Mouse (Mus musculus) liver, embryonic 11.5 days (tissue): Measurements from ENCODE around the gene Ino80b. TPM values are rescaled to one million over a fixed set of nuclear protein-coding genes. Genes with fewer than 3 reads are reported as not detected.

Experiments
- ATAC-seq: fragments of 200-750 bp; cut with Nextera tagmentation; replicated peaks from 2 replicates; pipeline ENCODE4 v1.8.0; 2017; ENCODE audit warnings: moderate number of reproducible peaks, mild to moderate bottlenecking, moderate TSS enrichment, moderate library complexity; ENCODE audit not compliant: low FRiP score
- DNase-seq: peaks from one replicate; pipeline ENCODE4 v3.0.0-alpha.2; 2017; ENCODE audit warnings: low spot score
- H3K27ac ChIP-seq: fragments of 300-500 bp; sonication (generic); 2 replicates; pipeline ENCODE4 v1.5.1; 2014; ENCODE audit warnings: mild to moderate bottlenecking, low read depth, low read length, control low read depth
- H3K27me3 ChIP-seq: fragments of 300-500 bp; sonication (generic); replicated peaks from 2 replicates; pipeline ENCODE4 v1.6.1; 2014; ENCODE audit warnings: low read length, mixed read lengths; ENCODE audit not compliant: control insufficient read depth, insufficient read depth
- H3K36me3 ChIP-seq: fragments of 300-500 bp; sonication (generic); 2 replicates; pipeline ENCODE4 v1.6.1; 2014; ENCODE audit warnings: mild to moderate bottlenecking, low read length, moderate library complexity, mixed read lengths; ENCODE audit not compliant: control insufficient read depth, insufficient read depth
- H3K4me1 ChIP-seq: fragments of 300-500 bp; sonication (generic); replicated peaks from 2 replicates; pipeline ENCODE4 v1.6.1; 2014; ENCODE audit warnings: low read length, mixed read lengths; ENCODE audit not compliant: control insufficient read depth, insufficient read depth
- H3K4me2 ChIP-seq: fragments of 300-500 bp; sonication (generic); 2 replicates; pipeline ENCODE4 v1.6.1; 2014; ENCODE audit warnings: mild to moderate bottlenecking, control low read depth, moderate library complexity
- H3K4me3 ChIP-seq: fragments of 300-500 bp; sonication (generic); 2 replicates; pipeline ENCODE4 v1.5.1; 2014; ENCODE audit warnings: low read depth, low read length, control low read depth
- H3K9ac ChIP-seq: fragments of 300-500 bp; sonication (generic); 2 replicates; pipeline ENCODE4 v1.6.1; 2014; ENCODE audit warnings: low read depth, low read length, control low read depth
- H3K9me3 ChIP-seq: fragments of 300-500 bp; sonication (generic); 2 replicates; pipeline ENCODE4 v1.6.1; 2016; ENCODE audit warnings: low read length, inconsistent platforms, mixed read lengths; ENCODE audit not compliant: control insufficient read depth
- WGBS: fragments of 180-500 bp; shearing (Covaris S2); extraction: QIAGEN DNeasy Blood & Tissue Kit; methylation state at CpG from one replicate; pipeline ENCODE4 v1.1.7; 2014; 5-methylcytosine and 5-hydroxymethylcytosine counted together
- polyA plus RNA-seq: library from polyadenylated mRNA; unstranded; fragments of >200 nt; fragmentation: Nextera tagmentation; extraction: Ambion mirVana; gene quantifications from 2 replicates; pipeline ENCODE4 v1.2.1, GENCODE M21; 2014

The Ino80b gene
- polyA plus RNA-seq, 1 experiment from 2014 or later: 17.6 TPM

DNA sequence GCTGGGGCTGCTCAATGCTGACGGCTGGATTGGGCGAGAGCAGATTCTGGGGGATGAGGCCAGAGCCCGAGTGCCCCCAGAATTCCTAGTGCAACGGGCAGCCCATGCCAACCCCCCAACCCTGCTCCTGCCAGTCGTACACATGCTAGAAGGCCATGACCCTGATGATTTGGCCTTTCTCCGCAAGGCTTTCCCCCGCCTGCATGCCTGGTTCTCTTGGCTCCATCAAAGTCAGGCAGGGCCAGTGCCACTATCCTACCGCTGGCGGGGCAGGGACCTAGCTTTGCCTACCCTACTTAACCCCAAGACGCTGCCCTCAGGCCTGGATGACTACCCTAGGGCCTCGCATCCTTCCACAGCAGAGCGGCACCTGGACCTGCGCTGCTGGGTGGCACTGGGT, 7.6 kb downstream of the Ino80b start:
- no peak for DNase-seq
- Histone ChIP-seq H3K9ac (no peak overlapping the region), H3K4me1 (peaks cover 40% of the 10 kb centered on the region), H3K27ac (no peak overlapping the region), H3K9me3 (no peaks in the 10 kb centered on the region), H3K4me3 (no peak overlapping the region), H3K36me3 (peaks cover 19% of the 10 kb centered on the region; the same call in 1 of the 2 replicates), H3K4me2 (no peak overlapping the region), H3K27me3 (no peaks in the 10 kb centered on the region)
- ATAC-seq: no peak
- WGBS: 94% methylated on average over 13 of the region's 13 CpGs

DNA sequence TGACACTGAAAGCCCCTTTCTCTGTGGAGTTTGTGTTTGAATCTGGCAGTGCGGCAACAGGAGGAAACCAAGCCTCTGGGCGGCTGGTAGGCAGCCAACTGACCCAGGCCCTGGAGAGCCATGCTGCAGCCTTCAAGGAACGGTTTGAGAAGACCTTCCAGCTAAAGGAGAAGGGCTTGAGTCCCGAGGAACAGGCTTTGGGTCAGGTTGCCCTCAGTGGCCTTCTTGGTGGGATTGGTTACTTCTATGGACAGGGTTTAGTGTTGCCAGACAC, 8.1 kb downstream of the Ino80b start:
- H3K4me2 ChIP-seq: peak overlapping the region; percentile 97

DNA sequence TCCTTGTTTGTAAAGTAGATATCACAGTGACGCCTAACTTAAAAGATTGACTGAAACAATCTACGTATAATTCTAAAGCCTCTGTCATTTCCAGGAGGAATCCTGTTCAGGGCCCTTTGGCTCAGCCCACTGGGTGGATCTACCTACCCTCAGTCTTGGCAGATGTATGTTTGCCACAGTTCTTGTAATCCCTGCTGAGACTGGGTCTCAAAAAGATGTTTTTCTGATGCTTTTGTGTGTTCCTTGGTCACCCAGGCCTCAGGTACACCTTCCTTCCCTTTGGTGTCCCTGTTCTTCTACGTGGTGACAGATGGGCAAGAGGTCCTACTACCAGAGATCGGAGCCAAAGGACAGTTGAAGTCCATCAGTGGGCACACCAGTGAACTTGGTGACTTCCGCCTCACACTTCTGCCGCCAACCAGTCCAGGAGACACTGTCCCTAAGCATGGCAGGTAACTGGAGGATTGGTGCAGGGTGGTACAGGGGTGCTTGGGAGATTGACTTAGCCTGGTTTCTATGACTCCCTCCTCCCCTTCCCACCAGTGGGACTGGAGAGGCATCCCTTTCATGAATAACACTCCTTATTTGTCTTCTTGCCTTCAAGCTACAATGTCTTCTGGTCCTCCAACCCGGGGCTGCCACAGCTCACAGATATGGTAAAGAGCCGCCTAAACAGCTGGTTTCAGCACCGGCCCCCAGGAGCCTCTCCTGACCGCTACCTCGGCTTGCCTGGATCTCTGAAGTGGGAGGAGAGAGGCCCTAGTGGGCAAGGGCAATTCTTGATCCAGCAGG, 8.7 kb downstream of the Ino80b start:
- ATAC-seq (no peak), DNase-seq (no peak)
- Histone ChIP-seq H3K4me1 (peaks cover 40% of the 10 kb centered on the region), H3K36me3 (peaks cover 19% of the 10 kb centered on the region; the same call in 1 of the 2 replicates), H3K4me3 (peak overlapping the region; percentile 85), H3K27me3 (no peaks in the 10 kb centered on the region), H3K9me3 (no peaks in the 10 kb centered on the region), H3K27ac (peak overlapping the region; percentile 90; the same call in 1 of the 2 replicates), H3K4me2 (peak overlapping the region; percentile 97), H3K9ac (peak overlapping the region; percentile 96)
- 67% methylated on average over 11 of the region's 11 CpGs for WGBS

More for the DNA sequence above, 8.1 kb downstream of the Ino80b start:
- ATAC-seq (no peak), DNase-seq (no peak)
- peak overlapping the region; percentile 96; the same call in 1 of the 2 replicates for H3K9ac ChIP-seq
- H3K27ac ChIP-seq: no peak overlapping the region
- peak overlapping the region; percentile 85; the same call in 1 of the 2 replicates for H3K4me3 ChIP-seq
- WGBS: 90% methylated on average over 4 of the region's 4 CpGs
- H3K27me3 ChIP-seq: no peaks in the 10 kb centered on the region
- H3K36me3 ChIP-seq: peaks cover 19% of the 10 kb centered on the region; the same call in 1 of the 2 replicates
- H3K9me3 ChIP-seq: no peaks in the 10 kb centered on the region
- peaks cover 38% of the 10 kb centered on the region for H3K4me1 ChIP-seq

DNA sequence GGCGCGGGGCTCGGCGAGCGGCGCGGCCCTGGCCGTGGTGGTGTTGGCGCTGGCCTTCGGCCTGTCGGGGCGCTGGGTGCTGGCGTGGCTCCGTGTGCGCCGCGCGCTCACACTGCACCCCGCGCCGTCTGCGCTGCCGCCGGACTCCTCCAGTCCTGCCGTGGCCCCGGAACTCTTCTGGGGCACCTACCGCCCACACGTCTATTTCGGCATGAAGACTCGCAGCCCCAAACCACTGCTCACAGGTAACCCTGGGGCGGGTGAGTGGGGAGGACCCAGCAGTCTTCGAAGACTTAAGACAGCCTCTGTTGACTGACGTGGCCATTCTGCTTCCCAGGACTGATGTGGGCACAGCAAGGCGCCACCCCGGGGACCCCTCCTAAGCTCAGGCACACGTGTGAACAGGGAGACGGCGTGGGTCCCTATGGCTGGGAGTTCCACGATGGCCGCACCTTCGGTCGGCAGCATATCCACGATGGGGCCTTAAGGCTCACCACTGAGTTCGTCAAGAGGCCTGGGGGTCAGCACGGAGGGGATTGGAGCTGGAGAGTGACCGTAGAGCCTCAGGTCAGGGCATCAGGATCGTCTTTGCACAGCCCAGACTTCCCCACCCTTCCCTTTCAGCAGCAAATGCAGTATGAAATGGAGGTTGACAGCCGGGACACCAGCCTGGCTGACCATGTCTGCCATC, 9.4 kb downstream of the Ino80b start:
- WGBS: 2% methylated on average over 22 of the region's 48 CpGs
- H3K4me3 ChIP-seq: peak overlapping the region; percentile 85
- no peak; the same call in 1 of the 2 replicates for ATAC-seq
- H3K27me3 ChIP-seq: no peaks in the 10 kb centered on the region
- H3K9ac ChIP-seq: peak overlapping the region; percentile 96
- H3K4me1 ChIP-seq: peaks cover 43% of the 10 kb centered on the region
- peak overlapping the region; percentile 97 for H3K4me2 ChIP-seq
- peaks cover 19% of the 10 kb centered on the region; the same call in 1 of the 2 replicates for H3K36me3 ChIP-seq
- no peak for DNase-seq
- no peaks in the 10 kb centered on the region for H3K9me3 ChIP-seq
- peak overlapping the region; percentile 90 for H3K27ac ChIP-seq

DNA sequence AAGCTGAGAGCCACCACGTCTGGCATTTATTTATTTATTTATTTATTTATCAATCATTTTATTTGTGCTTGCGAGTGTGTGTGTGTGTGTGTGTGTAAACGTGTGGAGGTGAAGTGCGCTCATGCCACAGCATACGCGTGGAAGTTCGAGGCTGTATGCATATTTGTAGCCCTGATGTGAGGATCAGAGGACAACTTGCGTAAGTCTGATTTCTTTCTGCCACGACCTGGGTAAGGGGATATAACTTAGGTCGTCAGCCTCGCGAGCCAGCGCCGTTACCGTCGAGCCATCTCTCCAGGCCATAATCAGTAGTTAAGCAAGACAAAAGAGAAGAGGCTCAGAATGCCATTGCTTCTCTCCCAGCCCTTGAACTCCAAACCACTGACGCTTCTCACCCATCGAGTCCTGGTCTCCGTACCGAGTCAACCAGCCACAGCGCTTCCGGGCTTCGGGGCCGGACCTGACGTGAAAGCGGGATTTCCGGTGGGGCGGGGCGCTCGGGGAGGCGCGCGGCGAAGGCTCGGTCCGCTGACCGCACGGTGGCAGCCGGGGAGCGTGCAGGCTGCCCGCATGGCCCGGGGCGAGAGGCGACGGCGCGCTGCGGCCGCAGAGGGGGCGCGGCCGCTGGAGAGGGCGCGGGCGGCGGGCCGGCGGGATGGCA, 10.1 kb downstream of the Ino80b start, which contains the start of gene Mogs:
Mogs (plus strand) TSS at position 486 of the 661 bp plus-strand sequence.
- Histone ChIP-seq H3K4me1 (peaks cover 45% of the 10 kb centered on the region), H3K9me3 (no peaks in the 10 kb centered on the region), H3K4me3 (peak within 1 kb of the TSS; percentile 85), H3K9ac (peak within 1 kb of the TSS; percentile 96), H3K27me3 (no peaks in the 10 kb centered on the region), H3K27ac (peak within 1 kb of the TSS; percentile 90), H3K36me3 (peaks cover 19% of the 10 kb centered on the region; the same call in 1 of the 2 replicates), H3K4me2 (peak within 1 kb of the TSS; percentile 97)
- WGBS: under 1% methylated on average over 53 of the region's 58 CpGs
- ATAC-seq (peak; percentile 86), DNase-seq (peak; percentile 96)

DNA sequence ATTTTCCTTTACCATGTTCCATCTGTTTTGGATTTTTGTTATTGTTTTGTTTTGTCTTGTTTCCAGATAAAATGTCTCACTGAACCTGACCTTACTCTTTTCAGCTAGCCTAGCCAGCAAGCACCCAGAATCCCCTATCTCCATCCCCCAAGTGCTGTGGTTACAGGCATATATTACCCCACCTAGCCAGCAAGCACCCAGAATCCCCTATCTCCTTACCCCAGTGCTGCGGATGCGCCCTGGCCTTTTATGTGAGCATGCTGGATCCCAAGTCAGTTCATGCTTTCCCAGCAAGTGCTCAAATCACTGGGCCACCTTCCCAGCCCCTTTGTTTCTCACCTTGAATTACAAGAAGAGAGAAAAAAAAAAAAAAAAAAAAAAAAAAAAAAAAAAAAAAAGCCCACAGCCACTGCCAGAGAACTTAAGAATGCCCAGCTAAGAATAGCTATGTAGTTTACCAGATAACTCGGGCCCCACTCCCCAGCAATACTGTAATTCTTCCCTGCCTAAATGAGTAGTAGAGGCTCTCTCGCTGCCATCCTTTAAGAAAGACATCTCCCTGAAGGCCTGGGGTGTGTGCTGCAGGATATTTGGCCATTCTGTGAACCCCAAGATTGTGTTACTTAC, 13.6 kb downstream of the Ino80b start:
- Histone ChIP-seq H3K9ac (no peak overlapping the region), H3K36me3 (no peaks in the 10 kb centered on the region), H3K4me3 (no peak overlapping the region), H3K4me1 (peaks cover 45% of the 10 kb centered on the region), H3K27me3 (no peaks in the 10 kb centered on the region), H3K9me3 (no peaks in the 10 kb centered on the region), H3K4me2 (no peak overlapping the region), H3K27ac (peak overlapping the region; percentile 11; the same call in 1 of the 2 replicates)
- no peak for DNase-seq
- ATAC-seq: no peak
- WGBS: 70% methylated on average over 4 of the region's 4 CpGs

DNA sequence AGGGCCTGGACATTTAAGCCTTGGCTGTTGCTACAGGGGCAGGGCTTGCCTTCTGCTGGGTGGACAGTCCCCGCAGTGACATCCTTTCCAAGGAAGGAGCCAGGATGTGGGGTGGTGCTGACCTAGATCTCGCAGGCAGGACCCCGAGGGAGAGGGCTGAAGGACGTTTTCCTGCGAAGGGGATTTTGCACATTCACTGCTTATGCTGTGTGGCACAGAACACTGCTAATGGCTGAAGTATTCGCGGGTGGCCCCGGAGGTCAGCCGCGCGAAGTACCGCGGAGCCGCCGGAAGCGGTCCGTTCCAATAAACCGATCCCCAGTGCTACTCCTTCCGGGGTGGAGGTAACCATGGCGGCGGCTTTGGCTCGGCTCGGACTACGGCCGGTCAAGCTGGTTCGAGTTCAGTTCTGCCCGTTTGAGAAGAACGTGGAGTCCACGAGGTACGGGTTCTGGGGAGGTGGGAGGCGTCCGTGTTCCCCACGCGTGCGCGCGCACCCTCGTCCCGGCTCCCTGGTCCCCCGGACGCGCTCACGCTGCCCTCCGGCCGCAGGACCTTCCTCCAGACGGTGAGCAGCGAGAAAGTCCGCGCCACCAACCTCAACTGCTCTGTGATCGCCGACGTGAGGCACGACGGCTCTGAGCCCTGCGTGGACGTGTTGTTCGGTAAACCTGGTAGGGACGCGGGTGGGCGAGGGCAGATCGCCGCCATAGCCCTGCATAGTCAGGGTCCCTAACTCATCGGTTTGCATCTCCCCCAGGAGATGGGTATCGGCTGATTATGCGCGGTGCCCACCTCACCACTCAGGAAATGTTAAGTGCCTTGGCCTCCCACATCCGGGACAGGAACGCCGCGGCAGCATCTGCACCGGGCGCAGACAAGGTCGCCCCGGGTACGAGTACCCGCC, 16.2 kb downstream of the Ino80b start, which contains the start of gene Mrpl53:
Mrpl53 (plus strand) TSS at position 279 of the 907 bp plus-strand sequence.
- ATAC-seq: peak; percentile 83
- H3K9me3 ChIP-seq: no peaks in the 10 kb centered on the region
- peak within 1 kb of the TSS; percentile 87 for H3K9ac ChIP-seq
- WGBS: under 1% methylated on average over 76 of the region's 76 CpGs
- H3K27me3 ChIP-seq: no peaks in the 10 kb centered on the region
- peaks cover 2% of the 10 kb centered on the region; the same call in 1 of the 2 replicates for H3K36me3 ChIP-seq
- peak; percentile 83 for DNase-seq
- peak within 1 kb of the TSS; percentile 92 for H3K4me3 ChIP-seq
- H3K27ac ChIP-seq: peak within 1 kb of the TSS; percentile 96
- H3K4me2 ChIP-seq: peak within 1 kb of the TSS; percentile 94
- peaks cover 31% of the 10 kb centered on the region for H3K4me1 ChIP-seq
